Mouse (Mus musculus): ENCODE results near the gene Gm572. TPM values are rescaled to one million over a fixed set of nuclear protein-coding genes. Genes with fewer than 3 reads are reported as not detected.
A peak's percentile ranks its signal among the peaks of the same experiment; 100 is the strongest.

Gm572 gene
- polyA plus RNA-seq, 1 experiment from 2014 or later, result not detected

GRCm38 (mm10) chr4:148656691-148657258 is 13.7 kb downstream of the Gm572 start:
- WGBS, result 38% methylated on average over 15 of the region's 15 CpGs

DNA sequence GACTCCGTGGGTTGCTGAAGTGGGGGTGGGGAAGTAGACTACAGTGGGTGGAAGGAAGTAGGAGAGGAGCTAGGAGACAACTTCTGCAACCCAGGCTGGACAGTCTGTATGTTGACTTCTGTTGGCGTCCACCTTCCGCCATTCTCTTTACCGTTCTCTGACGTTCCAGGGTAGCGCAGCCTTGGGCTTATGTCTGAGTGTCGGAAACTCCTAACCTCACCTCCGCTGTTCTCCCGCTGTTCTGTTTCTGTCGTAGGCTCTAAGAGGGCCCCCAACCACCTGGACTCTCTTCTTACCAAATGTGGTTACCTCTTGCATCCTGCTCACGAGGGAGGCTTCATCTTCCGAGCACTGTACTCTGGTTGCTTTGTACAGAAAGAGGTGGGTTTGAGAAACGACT is 14.7 kb downstream of the Gm572 start:
- no peak for ATAC-seq (ENCODE audit: low FRiP score)
- WGBS, result 90% methylated on average over 13 of the region's 13 CpGs
- Histone ChIP-seq H3K27me3 (ENCODE audit: control insufficient read depth, insufficient read depth, low read length) (no peaks in the 10 kb centered on the region), H3K36me3 (replicated peaks; ENCODE audit: control insufficient read depth, insufficient read depth) (no peaks in the 10 kb centered on the region), H3K27ac (no peak overlapping the region), H3K9me3 (ENCODE audit: control insufficient read depth, low read length) (no peaks in the 10 kb centered on the region), H3K4me1 (replicated peaks; ENCODE audit: control insufficient read depth, insufficient read depth, low read length) (peaks cover 5% of the 10 kb centered on the region; the same call in 1 of the 2 replicates), H3K9ac (no peak overlapping the region), H3K4me3 (replicated peaks; ENCODE audit: low read length) (no peak overlapping the region), H3K4me2 (replicated peaks) (no peak overlapping the region)
- DNase-seq (ENCODE audit: low spot score), result no peak

More at GRCm38 (mm10) chr4:148656691-148657258, 13.7 kb downstream of the Gm572 start:
- H3K27ac ChIP-seq, result no peak overlapping the region
- no peaks in the 10 kb centered on the region for H3K36me3 ChIP-seq (replicated peaks; ENCODE audit: control insufficient read depth, insufficient read depth)
- no peak overlapping the region for H3K4me2 ChIP-seq (replicated peaks)
- H3K27me3 ChIP-seq (ENCODE audit: control insufficient read depth, insufficient read depth, low read length), result no peaks in the 10 kb centered on the region
- H3K4me3 ChIP-seq (replicated peaks; ENCODE audit: low read length), result no peak overlapping the region
- no peaks in the 10 kb centered on the region for H3K4me1 ChIP-seq (replicated peaks; ENCODE audit: control insufficient read depth, insufficient read depth, low read length)
- H3K9ac ChIP-seq, result no peak overlapping the region
- ATAC-seq (ENCODE audit: low FRiP score) (no peak), DNase-seq (ENCODE audit: low spot score) (no peak)
- H3K9me3 ChIP-seq (ENCODE audit: control insufficient read depth, low read length), result no peaks in the 10 kb centered on the region

- H3K36me3 ChIP-seq (replicated peaks; ENCODE audit: control insufficient read depth, insufficient read depth), result no peaks in the 10 kb centered on the region
- ATAC-seq (ENCODE audit: low FRiP score) (no peak), DNase-seq (ENCODE audit: low spot score) (no peak)
- no peaks in the 10 kb centered on the region for H3K9me3 ChIP-seq (ENCODE audit: control insufficient read depth, low read length)
- H3K4me2 ChIP-seq (replicated peaks), result no peak overlapping the region
- H3K27me3 ChIP-seq (ENCODE audit: control insufficient read depth, insufficient read depth, low read length), result no peaks in the 10 kb centered on the region
- no peak overlapping the region for H3K9ac ChIP-seq
- WGBS, result 53% methylated on average over 3 of the region's 3 CpGs
- H3K27ac ChIP-seq, result no peak overlapping the region
- H3K4me1 ChIP-seq (replicated peaks; ENCODE audit: control insufficient read depth, insufficient read depth, low read length), result peaks cover 5% of the 10 kb centered on the region; the same call in 1 of the 2 replicates
- H3K4me3 ChIP-seq (replicated peaks; ENCODE audit: low read length), result no peak overlapping the region
Measured at GRCm38 (mm10) chr4:148660174-148660573, 17.1 kb downstream of the Gm572 start.

- DNase-seq (ENCODE audit: low spot score), result peak; percentile 79
- Histone ChIP-seq H3K4me3 (replicated peaks; ENCODE audit: low read length) (no peak overlapping the region), H3K4me2 (replicated peaks) (peak overlapping the region; percentile 23; the same call in 1 of the 2 replicates), H3K9me3 (ENCODE audit: control insufficient read depth, low read length) (no peaks in the 10 kb centered on the region), H3K27me3 (ENCODE audit: control insufficient read depth, insufficient read depth, low read length) (no peaks in the 10 kb centered on the region), H3K4me1 (replicated peaks; ENCODE audit: control insufficient read depth, insufficient read depth, low read length) (peaks cover 5% of the 10 kb centered on the region; the same call in 1 of the 2 replicates), H3K36me3 (replicated peaks; ENCODE audit: control insufficient read depth, insufficient read depth) (no peaks in the 10 kb centered on the region), H3K9ac (no peak overlapping the region), H3K27ac (no peak overlapping the region)
- WGBS, result 27% methylated on average over 21 of the region's 21 CpGs
- peak; percentile 34; the same call in 1 of the 2 replicates for ATAC-seq (ENCODE audit: low FRiP score)
Measured at GRCm38 (mm10) chr4:148662168-148662965, 19.2 kb downstream of the Gm572 start.

GRCm38 (mm10) chr4:148663326-148663725 is 20.2 kb downstream of the Gm572 start:
- H3K9ac ChIP-seq, result no peak overlapping the region
- WGBS, result 72% methylated on average over 7 of the region's 7 CpGs
- no peaks in the 10 kb centered on the region for H3K27me3 ChIP-seq (ENCODE audit: control insufficient read depth, insufficient read depth, low read length)
- H3K36me3 ChIP-seq (replicated peaks; ENCODE audit: control insufficient read depth, insufficient read depth), result no peaks in the 10 kb centered on the region
- no peaks in the 10 kb centered on the region for H3K9me3 ChIP-seq (ENCODE audit: control insufficient read depth, low read length)
- no peak for DNase-seq (ENCODE audit: low spot score)
- ATAC-seq (ENCODE audit: low FRiP score), result no peak
- H3K27ac ChIP-seq, result no peak overlapping the region
- peaks cover 5% of the 10 kb centered on the region; the same call in 1 of the 2 replicates for H3K4me1 ChIP-seq (replicated peaks; ENCODE audit: control insufficient read depth, insufficient read depth, low read length)
- no peak overlapping the region for H3K4me3 ChIP-seq (replicated peaks; ENCODE audit: low read length)
- H3K4me2 ChIP-seq (replicated peaks), result no peak overlapping the region

GRCm38 (mm10) chr4:148664021-148664420 is 20.9 kb downstream of the Gm572 start:
- Histone ChIP-seq H3K4me2 (replicated peaks) (no peak overlapping the region), H3K9me3 (ENCODE audit: control insufficient read depth, low read length) (no peaks in the 10 kb centered on the region), H3K27me3 (ENCODE audit: control insufficient read depth, insufficient read depth, low read length) (no peaks in the 10 kb centered on the region), H3K27ac (no peak overlapping the region), H3K4me1 (replicated peaks; ENCODE audit: control insufficient read depth, insufficient read depth, low read length) (peaks cover 5% of the 10 kb centered on the region; the same call in 1 of the 2 replicates), H3K9ac (no peak overlapping the region), H3K36me3 (replicated peaks; ENCODE audit: control insufficient read depth, insufficient read depth) (no peaks in the 10 kb centered on the region), H3K4me3 (replicated peaks; ENCODE audit: low read length) (no peak overlapping the region)
- DNase-seq (ENCODE audit: low spot score), result no peak
- 39% methylated on average over 6 of the region's 6 CpGs for WGBS
- no peak for ATAC-seq (ENCODE audit: low FRiP score)

- Histone ChIP-seq H3K4me1 (replicated peaks; ENCODE audit: control insufficient read depth, insufficient read depth, low read length) (peaks cover 5% of the 10 kb centered on the region; the same call in 1 of the 2 replicates), H3K27me3 (ENCODE audit: control insufficient read depth, insufficient read depth, low read length) (no peaks in the 10 kb centered on the region), H3K36me3 (replicated peaks; ENCODE audit: control insufficient read depth, insufficient read depth) (no peaks in the 10 kb centered on the region), H3K9me3 (ENCODE audit: control insufficient read depth, low read length) (no peaks in the 10 kb centered on the region), H3K27ac (no peak overlapping the region), H3K9ac (no peak overlapping the region), H3K4me3 (replicated peaks; ENCODE audit: low read length) (no peak overlapping the region), H3K4me2 (replicated peaks) (no peak overlapping the region)
- ATAC-seq (ENCODE audit: low FRiP score), result no peak
- no peak for DNase-seq (ENCODE audit: low spot score)
- 90% methylated on average over 15 of the region's 15 CpGs for WGBS
Measured at GRCm38 (mm10) chr4:148667006-148667755, 24.1 kb downstream of the Gm572 start.

- no peaks in the 10 kb centered on the region; the same call in 1 of the 2 replicates for H3K4me1 ChIP-seq (replicated peaks; ENCODE audit: control insufficient read depth, insufficient read depth, low read length)
- no peak for DNase-seq (ENCODE audit: low spot score)
- no peak overlapping the region for H3K4me3 ChIP-seq (replicated peaks; ENCODE audit: low read length)
- H3K4me2 ChIP-seq (replicated peaks), result no peak overlapping the region
- H3K27ac ChIP-seq, result no peak overlapping the region
- H3K36me3 ChIP-seq (replicated peaks; ENCODE audit: control insufficient read depth, insufficient read depth), result no peaks in the 10 kb centered on the region
- no peaks in the 10 kb centered on the region for H3K27me3 ChIP-seq (ENCODE audit: control insufficient read depth, insufficient read depth, low read length)
- no peaks in the 10 kb centered on the region for H3K9me3 ChIP-seq (ENCODE audit: control insufficient read depth, low read length)
- WGBS, result 55% methylated on average over 16 of the region's 16 CpGs
- ATAC-seq (ENCODE audit: low FRiP score), result no peak
- H3K9ac ChIP-seq, result no peak overlapping the region
Measured at GRCm38 (mm10) chr4:148671230-148671947, 28.3 kb downstream of the Gm572 start.

All from hindbrain, embryonic 14.5 days (tissue).